Mouse (Mus musculus): Measurements from ENCODE around the gene Sertad1.

Gene Sertad1

DNA sequence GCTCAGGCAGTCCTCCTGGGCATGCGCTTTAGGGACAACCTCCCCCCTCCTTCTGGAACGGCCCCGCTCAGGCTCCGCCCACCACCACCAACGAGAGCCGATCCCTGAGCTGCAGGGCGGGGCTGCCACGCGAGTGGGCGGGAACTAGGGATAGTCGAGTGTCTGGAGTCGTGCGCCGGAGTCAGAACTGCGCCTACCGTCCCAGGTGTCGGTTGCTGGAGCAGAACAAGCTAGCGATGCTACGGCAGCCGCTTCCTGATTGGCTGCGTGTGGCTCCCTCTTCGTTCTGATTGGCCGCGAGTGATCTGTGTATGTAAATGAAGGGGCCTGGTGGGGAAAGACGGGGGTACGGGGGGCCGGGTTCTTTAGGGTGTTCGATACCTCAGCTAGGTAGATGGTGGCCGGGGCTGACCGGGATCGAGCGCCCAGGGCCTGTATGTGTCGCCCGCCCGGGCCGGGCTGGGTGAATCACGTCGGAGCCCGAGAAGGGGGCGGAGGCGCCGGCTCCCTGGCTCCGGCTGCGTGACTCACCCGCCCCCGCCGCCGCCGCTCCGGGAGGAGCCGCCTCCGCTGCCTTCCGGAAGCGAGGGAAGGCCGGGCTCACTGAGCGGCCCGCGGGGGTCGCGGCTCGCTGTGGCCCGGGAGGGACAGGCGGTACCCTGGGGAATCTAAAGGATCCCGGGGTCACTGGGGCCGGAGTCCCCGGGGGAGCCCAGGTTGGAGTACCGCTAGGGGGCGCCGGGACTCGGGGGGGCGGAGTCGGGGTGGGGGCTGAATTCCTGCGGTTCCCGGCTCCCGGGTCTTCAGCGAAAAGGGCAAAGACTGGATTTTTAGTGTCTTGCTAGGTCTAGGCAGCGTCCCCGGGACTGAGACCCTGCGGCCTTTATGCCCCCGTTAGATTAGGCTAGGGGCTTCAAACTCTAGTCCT, at the start of gene Sertad1:
Gene Sertad1, plus strand, starts transcription at position 141 of the 928 bp plus-strand sequence.
- peak; percentile 99 for DNase-seq

DNA sequence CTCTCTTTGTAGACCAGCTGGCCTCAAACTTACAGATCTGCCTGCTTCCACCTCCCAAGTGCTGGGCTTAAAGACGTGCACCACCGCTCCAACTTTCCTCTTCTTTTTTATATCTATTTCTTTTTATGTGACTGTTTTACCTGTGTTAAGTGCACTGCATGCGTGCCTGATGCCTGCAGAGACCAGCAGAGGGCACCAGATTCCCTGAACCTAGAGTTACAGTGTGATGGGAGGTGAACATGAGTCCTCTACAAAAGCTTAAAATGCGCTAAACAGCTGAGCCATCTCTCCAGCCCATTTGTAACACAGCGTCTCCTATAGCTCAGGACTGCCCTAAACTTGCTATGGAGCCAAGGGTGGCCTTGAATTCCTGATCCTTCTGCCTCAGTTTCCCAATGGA, 49.2 kb upstream of the Sertad1 start:
- peak; percentile 34 for DNase-seq

DNA sequence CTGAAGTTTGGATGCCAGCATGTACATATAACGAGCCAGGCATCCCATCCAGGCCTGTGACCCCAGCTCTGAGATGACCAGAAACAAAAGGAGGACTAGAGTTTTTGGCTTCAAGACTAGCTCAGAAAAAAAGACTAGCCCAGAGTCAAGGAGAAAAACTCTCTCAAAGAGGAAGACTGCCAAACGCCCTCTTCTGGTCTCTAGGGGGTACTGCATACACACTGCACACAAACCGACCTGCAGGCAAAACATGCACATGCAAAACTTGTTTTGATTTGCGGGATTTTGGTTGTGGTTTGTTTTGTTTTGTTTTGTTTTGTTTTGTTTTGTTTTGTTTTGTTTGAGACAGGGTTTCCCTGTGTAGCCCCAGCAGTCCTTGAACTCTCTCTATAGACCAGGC, 46.7 kb upstream of the Sertad1 start:
- DNase-seq, result no peak

DNA sequence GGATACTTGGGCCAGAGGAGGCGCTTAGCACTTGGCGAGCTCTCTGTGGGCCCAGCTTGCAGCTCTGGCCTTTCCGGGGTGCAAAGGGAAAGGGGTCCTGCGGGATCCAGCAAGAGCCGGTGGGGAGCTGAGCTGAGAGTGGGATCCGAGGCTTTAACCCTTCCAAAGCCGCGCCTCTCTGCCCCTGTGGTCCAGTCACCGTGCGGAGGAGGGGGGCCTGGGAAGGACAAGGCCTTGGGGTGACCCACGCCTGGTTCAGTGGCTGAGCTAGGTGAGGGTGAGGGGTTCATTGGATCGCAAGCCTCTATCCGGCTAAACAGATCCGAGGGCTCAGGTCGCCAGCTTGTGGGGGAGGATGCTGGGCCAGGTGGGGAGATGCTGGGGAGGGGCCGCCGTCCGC, 40.7 kb upstream of the Sertad1 start:
- peak; percentile 27 for DNase-seq

DNA sequence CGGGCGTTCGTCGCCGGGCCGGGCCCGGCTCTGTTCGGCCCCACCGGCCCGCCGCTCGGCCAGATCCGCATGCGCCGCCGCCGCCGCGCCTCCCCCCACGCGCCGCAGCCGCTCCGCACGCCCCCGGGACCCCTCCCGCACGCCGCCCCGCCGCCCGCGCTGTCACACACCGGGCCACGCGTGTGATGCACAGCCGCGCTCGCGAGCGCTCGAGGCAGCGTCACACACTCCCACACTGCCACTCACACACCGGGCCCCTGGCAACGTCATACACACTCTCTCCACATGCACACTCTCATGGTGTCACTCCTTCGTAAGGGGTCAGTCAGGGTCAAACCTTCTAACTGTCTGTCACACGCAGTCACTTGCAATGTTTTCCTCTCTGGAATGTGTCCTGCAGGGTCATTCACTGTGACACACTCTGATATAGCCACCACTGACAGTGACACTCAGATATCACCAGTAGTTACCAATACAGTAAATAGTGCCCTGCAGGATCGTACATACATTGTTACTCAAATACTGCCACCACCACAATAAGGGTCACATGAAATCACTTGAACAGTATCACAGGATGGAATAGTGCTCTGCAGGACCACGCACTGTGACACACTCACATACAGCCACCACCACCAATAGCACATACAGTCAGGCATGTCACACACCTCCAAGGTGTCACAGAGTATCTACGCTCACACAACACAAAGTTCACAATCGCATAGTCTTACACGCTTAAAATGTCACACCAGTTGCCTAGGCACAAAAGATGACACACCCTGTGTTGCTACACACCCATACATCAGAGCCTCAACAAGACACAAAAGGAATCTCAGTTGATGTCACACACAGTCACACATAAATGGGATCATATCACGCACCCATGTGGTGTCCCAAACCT, 39.9 kb upstream of the Sertad1 start:
- DNase-seq, result peak; percentile 76

DNA sequence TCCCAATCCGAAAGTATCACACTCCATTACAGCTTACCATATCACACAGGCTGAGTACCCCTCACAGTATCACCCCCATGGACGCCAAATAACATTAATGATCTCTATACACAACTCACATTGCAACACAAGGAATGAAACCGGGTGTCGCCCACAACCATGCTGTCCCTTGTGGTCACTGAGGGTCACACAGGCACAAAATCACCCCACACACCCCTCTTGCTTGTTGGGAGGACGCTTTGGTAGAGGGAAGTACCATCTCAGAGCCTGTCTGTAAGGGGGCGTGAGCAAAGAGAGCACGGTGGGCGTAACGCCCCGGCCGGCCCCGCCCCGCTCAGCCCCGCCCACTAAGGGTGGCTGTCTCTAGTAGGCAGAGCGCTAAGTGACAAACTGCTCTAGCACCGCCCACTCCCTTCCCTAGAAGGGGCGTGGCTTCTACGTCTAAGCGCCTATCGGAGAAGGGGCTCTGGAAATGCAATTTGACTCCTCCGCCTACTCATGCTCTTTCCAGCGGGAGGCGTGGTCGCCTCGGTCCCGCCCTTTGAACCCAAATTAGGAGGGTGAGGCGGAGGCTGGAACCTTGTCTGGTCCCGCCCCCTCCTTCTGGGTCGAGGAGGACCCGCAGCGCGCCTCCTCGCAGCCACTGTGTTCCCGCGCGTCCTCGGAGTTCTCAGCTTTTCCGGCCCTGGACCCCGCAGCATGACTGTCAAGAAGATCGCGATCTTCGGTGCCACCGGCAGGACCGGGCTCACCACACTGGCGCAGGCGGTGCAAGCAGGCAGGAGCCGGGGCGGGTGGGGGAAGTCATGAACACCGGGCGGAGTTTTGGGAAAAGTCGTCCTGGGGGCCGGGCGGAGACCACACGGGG, 39.1 kb upstream of the Sertad1 start, which contains the start of the genes Sptbn4 and Blvrb:
Gene Sptbn4, minus strand, starts transcription at position 268 of the 868 bp plus-strand sequence.
Gene Blvrb, plus strand, starts transcription at position 560 of the 868 bp plus-strand sequence.
- peak; percentile 100 for DNase-seq

DNA sequence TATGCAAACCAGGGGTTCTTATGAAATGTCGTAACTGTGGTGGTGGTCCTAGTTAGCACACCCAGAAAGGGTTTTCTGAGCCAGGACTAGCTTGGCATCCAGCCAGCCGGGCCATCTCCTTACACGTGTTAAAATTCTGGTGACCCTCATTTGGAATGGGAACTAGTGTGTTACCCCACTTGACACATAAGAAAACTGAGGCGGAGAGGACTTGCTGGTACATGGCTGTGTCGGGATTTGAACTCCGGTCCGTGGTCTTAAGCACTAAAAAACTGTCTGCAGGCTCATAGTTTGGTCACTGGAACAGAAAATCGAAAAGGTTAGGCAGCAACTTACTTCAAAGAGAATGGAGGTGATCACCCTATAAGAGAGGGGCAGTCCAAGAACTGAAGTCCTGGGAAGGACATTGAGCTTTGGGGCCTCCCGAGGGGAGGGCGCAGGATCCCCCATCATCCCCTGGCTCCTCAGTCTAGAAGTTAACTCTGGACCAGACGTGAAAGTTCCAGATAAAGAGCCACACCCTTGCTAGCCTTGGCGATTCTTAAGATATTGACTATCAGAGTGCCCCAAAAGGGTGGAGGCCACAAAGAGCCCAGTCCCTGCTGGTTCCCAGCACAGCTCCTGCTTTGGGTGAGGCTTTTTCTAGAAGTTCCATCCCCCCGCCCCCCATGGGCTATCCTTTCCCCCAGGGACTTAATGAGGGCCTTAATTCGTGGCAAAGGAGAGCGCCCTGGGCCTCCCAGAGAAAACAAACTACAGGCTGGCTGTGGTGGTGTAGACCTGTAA, 38.1 kb upstream of the Sertad1 start:
- DNase-seq, result no peak

GRCm38 (mm10) chr7:27449256-27449862, 37.4 kb upstream of the Sertad1 start:
- peak; percentile 70 for DNase-seq

- DNase-seq, result no peak
These were observed 35.4 kb upstream of the Sertad1 start for GRCm38 (mm10) chr7:27451359-27451758.

DNA sequence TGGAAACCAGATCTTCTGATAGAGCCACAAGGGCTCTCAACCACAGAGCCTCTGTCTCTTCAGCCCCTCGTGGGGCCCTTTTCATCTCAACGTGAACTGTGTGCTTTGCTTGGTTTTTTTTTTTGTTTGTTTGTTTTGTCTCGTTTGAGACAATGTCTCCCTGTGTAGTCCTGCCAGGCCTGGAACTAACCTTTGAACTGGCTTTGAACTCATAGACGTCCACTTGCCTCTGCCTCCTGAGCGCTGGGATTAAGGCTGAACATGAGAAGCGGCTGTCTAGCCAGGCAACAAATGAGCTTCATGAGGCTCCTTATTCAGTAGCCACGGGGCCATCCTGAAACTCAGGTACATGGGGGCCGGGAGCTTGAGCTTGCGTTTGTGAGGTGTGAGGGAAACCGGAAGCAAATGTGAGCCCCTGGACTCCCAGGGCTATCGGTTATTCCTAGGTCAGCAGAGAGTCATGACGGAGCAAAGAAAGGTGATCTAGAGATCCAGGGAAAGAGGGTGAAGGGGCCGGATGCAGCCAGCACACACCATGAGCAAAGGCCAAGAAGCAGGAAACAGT, 34.4 kb upstream of the Sertad1 start:
- no peak for DNase-seq

- no peak for DNase-seq
These were observed 32.1 kb upstream of the Sertad1 start for GRCm38 (mm10) chr7:27454461-27455121.

DNA sequence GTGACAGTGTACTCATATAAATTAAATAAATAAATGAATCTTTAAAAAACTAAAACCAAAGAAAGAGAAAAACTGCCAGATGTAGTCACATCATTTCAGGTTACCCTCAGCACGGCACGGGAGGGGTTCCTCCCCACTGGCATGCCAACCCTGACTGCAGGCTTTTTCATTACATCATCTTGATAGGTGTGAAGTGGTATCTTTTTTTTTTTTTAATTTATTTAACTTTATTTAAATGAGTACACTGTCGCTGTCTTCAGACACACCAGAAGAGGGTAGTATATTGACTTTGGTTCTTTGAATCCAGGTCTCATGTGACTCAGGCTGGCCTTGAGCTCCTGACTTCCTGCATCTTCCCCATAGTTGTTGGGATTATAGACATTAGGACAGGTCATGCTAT, 31.4 kb upstream of the Sertad1 start:
- DNase-seq, result no peak

DNA sequence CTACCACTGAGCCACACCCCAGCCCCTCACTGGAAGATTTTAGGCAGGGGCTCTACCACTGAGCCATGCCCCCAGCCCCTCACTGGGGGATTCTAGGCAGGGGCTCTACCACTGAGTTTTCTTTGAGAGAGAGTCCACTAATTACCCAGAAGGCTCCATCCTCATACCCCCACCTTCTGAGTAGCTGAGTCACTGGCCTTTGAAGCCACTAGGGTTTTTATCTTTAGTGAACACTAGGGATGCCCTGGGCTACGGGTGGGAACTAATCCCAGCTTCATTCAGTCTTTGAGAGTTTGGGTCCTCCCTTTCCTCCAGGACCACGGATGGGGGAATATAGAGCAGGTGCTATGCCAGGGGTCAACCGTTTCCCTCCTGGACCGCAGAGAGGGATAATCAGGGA, 28.1 kb upstream of the Sertad1 start:
- DNase-seq, result no peak

GRCm38 (mm10) chr7:27459640-27460039, 27.1 kb upstream of the Sertad1 start:
- DNase-seq, result no peak

DNA sequence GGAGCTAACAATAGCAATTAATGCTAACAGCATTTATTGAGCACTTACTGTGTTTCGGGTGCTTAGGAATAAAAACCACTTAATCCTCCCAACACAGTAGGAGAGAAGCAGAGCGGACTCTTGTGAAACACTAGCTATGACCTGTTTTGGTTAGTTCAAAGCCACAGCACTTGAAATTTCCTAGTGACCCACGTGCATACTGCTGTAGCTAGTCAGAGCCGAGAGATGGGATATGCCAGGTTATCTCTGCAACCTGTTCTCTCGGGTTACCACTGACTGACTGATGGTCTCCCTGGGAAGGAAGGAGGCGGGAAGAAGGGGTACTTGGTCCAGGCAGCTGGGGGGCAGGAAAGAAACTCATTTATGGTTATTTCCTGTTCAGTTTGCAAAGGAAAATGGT, 26.2 kb upstream of the Sertad1 start:
- no peak for DNase-seq

GRCm38 (mm10) chr7:27467648-27468047, 19.1 kb upstream of the Sertad1 start:
- peak; percentile 44 for DNase-seq

- no peak for DNase-seq
These were observed 15.2 kb upstream of the Sertad1 start for GRCm38 (mm10) chr7:27471390-27472120.

DNA sequence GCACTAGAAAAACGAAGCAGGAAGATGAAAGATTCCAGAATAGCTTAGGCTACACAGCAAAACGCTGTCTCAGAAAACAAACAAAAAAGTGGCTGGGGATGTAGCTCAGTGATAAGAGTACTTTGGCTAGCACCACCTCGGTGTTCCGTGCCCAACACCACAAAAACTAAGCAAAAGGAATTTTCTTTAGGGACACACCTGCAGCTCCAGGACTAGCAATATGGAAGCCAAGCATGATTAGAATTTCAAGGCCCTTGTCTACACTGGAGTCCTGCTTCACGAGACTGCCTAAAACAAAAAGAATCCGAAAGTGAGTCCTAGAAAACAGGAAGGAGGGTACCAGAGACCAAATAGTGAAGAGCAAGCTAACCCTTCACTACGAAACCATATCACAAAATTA, 14.1 kb upstream of the Sertad1 start:
- DNase-seq, result no peak

DNA sequence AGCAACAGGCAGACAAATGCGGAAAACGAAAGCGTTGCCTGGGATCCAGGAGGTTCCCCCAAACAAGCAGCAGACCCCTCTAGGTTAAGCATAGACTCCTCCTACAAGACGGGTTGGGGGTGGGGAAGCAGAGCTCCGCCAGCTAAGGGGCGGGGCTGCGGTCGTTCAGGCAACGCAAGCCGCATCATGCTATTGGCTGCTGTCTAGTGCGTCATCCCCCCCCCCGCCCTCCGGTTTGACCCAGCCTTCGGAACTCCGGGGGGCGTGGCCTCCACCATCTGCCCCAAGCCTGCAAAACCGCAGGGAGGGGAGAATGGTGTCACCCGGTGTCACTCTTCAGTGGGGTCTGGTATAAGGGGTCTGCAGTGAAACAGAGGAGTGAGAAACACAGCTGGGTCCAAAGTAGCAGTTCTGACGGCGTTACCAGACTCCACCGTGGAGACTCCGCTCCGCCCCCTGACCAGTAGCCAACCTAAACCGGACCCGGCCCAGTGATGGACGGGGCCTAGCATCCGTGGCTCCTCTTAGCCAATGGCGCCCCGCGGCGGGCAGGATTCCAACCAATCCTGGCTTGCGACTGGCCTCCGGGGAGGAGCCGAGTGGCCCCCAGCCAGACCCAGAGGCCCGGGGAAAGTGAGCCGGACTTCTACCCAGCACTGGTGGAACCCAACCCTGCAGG, 13.4 kb upstream of the Sertad1 start, which contains the start of gene Sertad3:
Gene Sertad3, plus strand, starts transcription at position 613 of the 679 bp plus-strand sequence.
- DNase-seq, result peak; percentile 99
